Mouse (Mus musculus) stomach, embryonic 16.5 days (tissue): ENCODE data around the gene Pabpc1l. TPM values are rescaled to one million over a fixed set of nuclear protein-coding genes. Genes with fewer than 3 reads are reported as not detected.

Source experiments
- ATAC-seq: fragments of 200-750 bp; cut with Nextera tagmentation; 2 replicates; pipeline ENCODE4 v1.8.0; 2017; ENCODE audit warnings: moderate number of reproducible peaks, moderate TSS enrichment; ENCODE audit not compliant: insufficient read depth, low FRiP score
- H3K27ac ChIP-seq: fragments of 300-500 bp; sonication (generic); 2 replicates; pipeline ENCODE4 v1.5.1; 2014; ENCODE audit warnings: low read length
- H3K27me3 ChIP-seq: fragments of 300-500 bp; sonication (generic); 2 replicates; pipeline ENCODE4 v1.6.1; 2014; ENCODE audit warnings: low read length, control low read depth, mixed read lengths; ENCODE audit not compliant: control insufficient read depth, insufficient read depth
- H3K36me3 ChIP-seq: fragments of 300-500 bp; sonication (generic); 2 replicates; pipeline ENCODE4 v1.6.1; 2014; ENCODE audit warnings: low read length; ENCODE audit not compliant: control insufficient read depth, insufficient read depth
- H3K4me1 ChIP-seq: fragments of 300-500 bp; sonication (generic); 2 replicates; pipeline ENCODE4 v1.6.1; 2014; ENCODE audit warnings: low read length, control low read depth, mixed read lengths; ENCODE audit not compliant: control insufficient read depth, insufficient read depth
- H3K4me2 ChIP-seq: fragments of 300-500 bp; sonication (generic); 2 replicates; pipeline ENCODE4 v1.6.1; 2014; ENCODE audit warnings: low read depth, low read length, mixed read lengths
- H3K4me3 ChIP-seq: fragments of 300-500 bp; sonication (generic); replicated peaks from 2 replicates; pipeline ENCODE4 v1.5.1; 2014; ENCODE audit warnings: mild to moderate bottlenecking, low read length
- H3K9ac ChIP-seq: fragments of 300-500 bp; sonication (generic); 2 replicates; pipeline ENCODE4 v1.6.1; 2014; ENCODE audit warnings: low read length
- H3K9me3 ChIP-seq: fragments of 300-500 bp; sonication (generic); replicated peaks from 2 replicates; pipeline ENCODE4 v1.6.1; 2016; ENCODE audit warnings: low read length, control low read depth; ENCODE audit not compliant: control insufficient read depth
- WGBS: fragments of 180-500 bp; shearing (Covaris S2); extraction: QIAGEN DNeasy Blood & Tissue Kit; methylation state at CpG from one replicate; pipeline ENCODE4 v1.1.7; 2014; 5-methylcytosine and 5-hydroxymethylcytosine counted together
- polyA plus RNA-seq: library from polyadenylated mRNA; unstranded; fragments of >200 nt; fragmentation: Nextera tagmentation; extraction: Ambion mirVana; gene quantifications from 2 replicates; pipeline ENCODE4 v1.2.1, GENCODE M21; 2015

The Pabpc1l gene
- polyA plus RNA-seq, 1 experiment from 2014 or later, result 0.87 TPM

DNA sequence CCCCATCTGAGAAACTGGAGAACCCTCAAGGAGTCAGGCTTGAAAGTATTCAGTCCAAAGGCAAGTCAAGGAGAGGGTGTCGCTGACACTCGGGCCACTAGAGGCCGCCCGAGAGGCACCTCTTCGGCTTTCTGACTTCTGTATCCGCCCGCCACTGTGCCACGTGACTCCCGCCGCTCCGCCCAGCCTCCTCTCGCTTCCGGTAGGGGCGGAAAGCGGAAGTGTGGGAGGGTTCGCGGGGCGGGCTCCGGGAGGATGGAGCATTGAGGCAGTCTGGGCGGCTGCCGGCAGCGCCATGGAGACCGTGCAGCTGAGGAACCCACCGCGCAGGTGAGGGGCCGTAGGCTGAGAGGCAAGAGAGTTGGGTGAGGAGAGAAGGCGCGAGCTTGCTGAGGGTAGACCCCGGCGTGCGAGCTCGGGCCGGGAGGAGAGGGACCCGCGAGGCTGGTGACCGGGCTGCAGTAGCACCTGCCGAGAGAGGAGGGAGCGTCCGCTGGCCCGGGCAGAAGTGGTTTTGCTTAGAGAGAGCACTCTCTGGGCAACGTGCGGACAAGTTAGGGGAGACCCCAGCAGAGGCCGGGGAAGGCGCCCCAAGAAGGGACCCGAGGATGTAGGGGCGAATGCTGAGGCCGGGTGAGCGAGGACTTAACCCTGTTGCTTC, 48.8 kb downstream of the Pabpc1l start:
- Histone ChIP-seq H3K9ac (peak overlapping the region; percentile 87), H3K4me1 (peaks cover 19% of the 10 kb centered on the region), H3K27me3 (no peaks in the 10 kb centered on the region), H3K27ac (peak overlapping the region; percentile 60), H3K4me3 (peak overlapping the region; percentile 87), H3K4me2 (peak overlapping the region; percentile 85), H3K9me3 (no peaks in the 10 kb centered on the region), H3K36me3 (no peaks in the 10 kb centered on the region)
- under 1% methylated on average over 48 of the region's 48 CpGs for WGBS
- peak; percentile 86 for ATAC-seq

DNA sequence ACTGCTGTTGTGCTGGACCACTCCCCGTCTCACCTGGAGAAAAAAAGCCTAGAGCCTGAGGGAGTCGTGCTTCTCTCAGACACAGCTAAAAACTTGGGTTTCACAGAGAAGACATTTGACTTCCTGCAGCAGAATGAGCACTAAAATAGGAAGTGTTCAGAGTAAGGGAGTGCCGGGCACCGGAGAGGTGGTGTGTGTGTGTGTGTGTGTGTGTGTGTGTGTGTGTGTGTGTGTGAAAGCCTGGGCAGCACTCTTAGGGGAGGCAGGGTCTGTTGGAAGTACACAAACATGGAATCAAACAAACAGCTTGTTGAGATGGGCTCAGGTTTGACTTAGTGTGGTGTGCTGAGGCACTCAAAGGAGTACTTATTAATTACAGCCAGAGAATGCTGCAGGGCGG, 49.8 kb downstream of the Pabpc1l start:
- ATAC-seq, result no peak
- Histone ChIP-seq H3K27me3 (no peaks in the 10 kb centered on the region), H3K4me1 (peaks cover 10% of the 10 kb centered on the region), H3K27ac (peak overlapping the region; percentile 48; the same call in 1 of the 2 replicates), H3K9me3 (no peaks in the 10 kb centered on the region), H3K4me2 (peak overlapping the region; percentile 85), H3K9ac (peak overlapping the region; percentile 87), H3K36me3 (no peaks in the 10 kb centered on the region), H3K4me3 (peak overlapping the region; percentile 87)
- 24% methylated on average over 5 of the region's 5 CpGs for WGBS

DNA sequence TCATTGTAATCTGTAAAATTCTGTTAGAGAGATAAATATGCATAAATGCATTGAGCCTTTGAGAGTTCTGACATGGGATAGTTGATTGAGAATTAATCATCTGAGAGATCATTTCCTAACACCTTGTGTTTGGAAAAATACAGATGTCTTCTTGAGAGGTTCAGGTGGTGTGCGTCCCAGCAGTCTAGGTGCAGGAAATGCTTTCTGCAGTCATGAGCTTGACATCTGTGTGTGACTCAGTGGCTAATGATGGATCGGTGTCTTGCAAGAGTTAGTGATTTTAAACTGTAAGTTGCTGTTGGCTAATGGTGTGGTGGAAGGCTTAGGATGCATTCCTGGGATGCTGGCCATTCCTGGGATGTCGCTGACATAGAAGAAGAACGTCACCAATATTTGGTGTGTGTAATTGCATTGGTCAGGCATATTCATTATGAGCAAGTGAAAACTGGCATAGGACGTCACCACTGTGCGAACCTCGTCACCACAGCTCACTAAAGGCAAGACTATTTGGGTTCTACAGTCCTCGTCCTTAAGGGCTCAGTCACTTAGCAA, 51.7 kb downstream of the Pabpc1l start:
- no peak overlapping the region for H3K27ac ChIP-seq
- no peak for ATAC-seq

DNA sequence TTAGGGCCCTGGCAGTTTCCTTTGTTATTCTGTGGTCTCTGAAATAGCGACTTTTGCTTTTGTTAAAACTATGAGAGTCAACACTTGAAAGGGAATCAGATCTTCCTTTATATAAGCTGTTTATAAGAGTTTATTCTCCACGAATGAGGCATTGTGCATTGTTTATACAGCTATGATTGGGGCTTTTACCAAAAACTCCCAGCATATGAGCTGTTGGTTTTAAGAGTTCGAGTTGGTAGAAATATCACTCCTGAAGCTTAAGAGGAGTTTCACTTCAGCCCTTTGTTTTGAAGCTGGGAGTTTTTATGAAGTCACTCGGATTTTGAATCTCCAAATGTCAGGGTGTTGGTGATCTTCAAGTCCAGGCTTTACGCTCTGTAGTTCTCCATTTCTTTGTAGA, 52.6 kb downstream of the Pabpc1l start:
- H3K4me1 ChIP-seq, result peaks cover 10% of the 10 kb centered on the region
- no peaks in the 10 kb centered on the region for H3K9me3 ChIP-seq
- 68% methylated on average over 5 of the region's 5 CpGs for WGBS
- no peak overlapping the region for H3K4me3 ChIP-seq
- no peak overlapping the region for H3K4me2 ChIP-seq
- no peak for ATAC-seq
- no peaks in the 10 kb centered on the region for H3K36me3 ChIP-seq
- H3K9ac ChIP-seq, result no peak overlapping the region
- no peaks in the 10 kb centered on the region for H3K27me3 ChIP-seq
- H3K27ac ChIP-seq, result no peak overlapping the region

More for the DNA sequence above, 51.7 kb downstream of the Pabpc1l start:
- 85% methylated on average over 8 of the region's 8 CpGs for WGBS
- H3K4me2 ChIP-seq, result no peak overlapping the region
- no peak overlapping the region for H3K9ac ChIP-seq
- no peaks in the 10 kb centered on the region for H3K27me3 ChIP-seq
- H3K9me3 ChIP-seq, result no peaks in the 10 kb centered on the region
- H3K4me3 ChIP-seq, result no peak overlapping the region
- peaks cover 10% of the 10 kb centered on the region for H3K4me1 ChIP-seq
- H3K36me3 ChIP-seq, result no peaks in the 10 kb centered on the region

DNA sequence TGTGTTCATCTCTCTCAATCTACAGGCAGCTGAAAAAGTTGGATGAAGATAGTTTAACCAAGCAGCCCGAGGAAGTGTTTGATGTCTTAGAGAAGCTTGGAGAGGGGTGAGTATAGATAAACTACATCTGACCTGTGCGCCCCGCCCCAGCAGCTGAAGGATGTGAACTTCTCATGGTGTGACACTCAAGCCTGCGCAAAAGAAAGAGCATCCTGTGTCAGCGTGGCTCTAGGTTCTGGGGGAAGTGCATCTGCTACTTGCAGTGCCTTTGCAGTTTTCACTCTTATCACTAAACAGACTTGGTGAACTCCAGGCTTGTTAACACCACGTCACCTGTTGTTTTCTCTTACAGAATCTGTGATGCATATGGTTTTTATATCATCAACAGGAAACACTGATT, 54.2 kb downstream of the Pabpc1l start:
- no peak for ATAC-seq
- Histone ChIP-seq H3K36me3 (no peaks in the 10 kb centered on the region), H3K27me3 (no peaks in the 10 kb centered on the region), H3K4me1 (peaks cover 10% of the 10 kb centered on the region), H3K27ac (no peak overlapping the region), H3K4me3 (no peak overlapping the region), H3K4me2 (no peak overlapping the region), H3K9me3 (no peaks in the 10 kb centered on the region), H3K9ac (no peak overlapping the region)
- whole genome bisulfite sequencing, result 78% methylated on average over 6 of the region's 6 CpGs

DNA sequence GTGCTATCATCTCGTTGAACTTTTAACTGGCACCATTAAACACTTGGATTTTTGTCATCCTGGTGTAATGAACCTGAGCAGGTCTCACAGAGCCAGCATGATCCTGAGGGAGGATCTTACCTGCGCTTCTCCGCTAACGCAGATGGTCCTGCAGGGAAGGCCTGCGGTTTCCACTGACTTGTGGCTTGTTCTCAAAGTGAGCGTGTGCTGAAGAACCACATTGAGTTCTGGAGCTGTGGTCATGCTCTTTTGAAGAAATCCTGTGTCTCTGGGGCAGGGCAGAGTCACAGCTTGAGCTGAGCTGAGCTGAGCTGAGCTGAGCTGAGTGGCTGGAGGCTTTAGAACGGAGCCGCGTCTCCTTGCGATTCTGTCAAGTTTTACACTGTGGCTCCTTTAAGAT, 56.3 kb downstream of the Pabpc1l start:
- no peaks in the 10 kb centered on the region for H3K4me1 ChIP-seq
- H3K27ac ChIP-seq, result no peak overlapping the region
- 97% methylated on average over 10 of the region's 10 CpGs for WGBS
- ATAC-seq, result no peak
- no peak overlapping the region for H3K4me3 ChIP-seq
- H3K4me2 ChIP-seq, result no peak overlapping the region
- H3K36me3 ChIP-seq, result no peaks in the 10 kb centered on the region
- no peaks in the 10 kb centered on the region for H3K27me3 ChIP-seq
- H3K9ac ChIP-seq, result no peak overlapping the region
- no peaks in the 10 kb centered on the region for H3K9me3 ChIP-seq

DNA sequence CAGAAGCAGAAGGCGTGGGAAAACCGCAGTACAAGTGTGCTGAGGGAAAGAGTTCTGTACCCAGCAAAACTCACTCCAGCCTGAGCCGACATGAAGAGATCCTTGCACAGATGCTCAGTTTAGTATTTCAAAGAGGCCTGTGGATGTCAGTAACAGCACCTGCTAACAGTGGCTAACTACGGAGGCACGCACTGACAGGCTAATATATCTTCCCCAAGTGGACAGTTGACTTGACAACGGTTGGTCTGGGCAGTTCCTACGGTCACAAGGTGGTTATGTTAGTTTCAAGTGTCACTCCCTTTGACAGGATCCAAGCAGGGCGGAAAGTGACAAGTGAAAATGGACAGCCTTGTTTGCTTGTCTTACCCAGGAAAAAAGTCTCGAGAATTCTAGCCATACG, 56.9 kb downstream of the Pabpc1l start:
- no peaks in the 10 kb centered on the region for H3K9me3 ChIP-seq
- ATAC-seq, result no peak
- no peak overlapping the region for H3K4me3 ChIP-seq
- H3K4me1 ChIP-seq, result no peaks in the 10 kb centered on the region
- 81% methylated on average over 10 of the region's 10 CpGs for WGBS
- no peak overlapping the region for H3K27ac ChIP-seq
- no peaks in the 10 kb centered on the region for H3K36me3 ChIP-seq
- H3K9ac ChIP-seq, result no peak overlapping the region
- H3K4me2 ChIP-seq, result no peak overlapping the region
- H3K27me3 ChIP-seq, result no peaks in the 10 kb centered on the region

DNA sequence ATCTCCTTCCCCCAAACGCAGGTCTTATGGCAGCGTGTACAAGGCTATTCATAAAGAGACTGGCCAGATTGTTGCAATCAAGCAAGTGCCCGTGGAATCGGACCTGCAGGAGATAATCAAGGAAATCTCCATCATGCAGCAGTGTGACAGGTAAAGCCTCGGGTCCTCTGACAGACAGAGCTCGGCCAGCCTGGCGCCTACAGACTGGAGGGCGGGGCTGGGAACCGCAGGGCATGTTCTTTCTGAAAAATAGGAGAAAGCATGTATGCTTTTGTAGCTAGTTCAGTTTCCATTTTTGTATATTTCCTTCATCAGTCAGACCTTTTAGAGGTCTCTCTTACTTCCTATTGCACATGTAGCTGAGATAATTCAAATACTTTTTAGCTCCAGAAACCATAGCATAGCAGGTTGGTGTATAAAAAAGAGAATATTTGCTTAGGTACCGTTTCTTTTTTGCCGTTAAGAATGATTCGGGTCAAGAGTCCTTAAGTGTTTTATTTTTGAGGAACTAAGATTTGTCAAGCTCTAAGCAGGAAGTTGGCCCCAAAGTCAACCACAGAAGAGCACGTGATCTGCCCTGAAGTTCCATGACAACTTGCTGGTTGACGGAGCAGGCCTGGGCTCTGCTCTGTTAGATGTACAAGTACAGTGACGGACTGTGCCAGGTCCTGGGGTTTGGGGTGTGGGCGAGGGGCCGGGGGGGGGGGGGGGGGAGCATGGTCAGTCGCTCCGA, 58.5 kb downstream of the Pabpc1l start:
- ATAC-seq, result no peak
- no peaks in the 10 kb centered on the region for H3K27me3 ChIP-seq
- no peak overlapping the region for H3K4me2 ChIP-seq
- no peaks in the 10 kb centered on the region for H3K36me3 ChIP-seq
- H3K9me3 ChIP-seq, result no peaks in the 10 kb centered on the region
- no peaks in the 10 kb centered on the region for H3K4me1 ChIP-seq
- 71% methylated on average over 19 of the region's 19 CpGs for WGBS
- no peak overlapping the region for H3K9ac ChIP-seq
- no peak overlapping the region for H3K4me3 ChIP-seq
- no peak overlapping the region for H3K27ac ChIP-seq

DNA sequence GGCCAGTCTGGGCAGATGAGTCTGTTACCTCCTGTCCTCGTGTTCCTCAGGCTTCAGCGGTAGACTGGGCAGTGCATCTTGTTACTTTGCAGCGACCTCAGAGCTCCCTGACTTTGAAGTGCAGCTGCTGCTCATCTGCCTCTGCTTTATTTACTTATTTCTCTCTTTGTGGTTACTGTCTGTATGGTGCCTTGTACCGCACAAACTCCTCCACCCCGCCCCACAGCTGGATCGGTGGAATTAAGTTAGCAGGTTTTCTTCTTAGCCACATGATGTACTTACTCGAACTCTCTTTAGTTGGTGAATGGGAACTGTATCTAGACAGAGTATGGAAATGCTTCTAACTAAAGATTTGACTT, 59.1 kb downstream of the Pabpc1l start:
- no peaks in the 10 kb centered on the region for H3K4me1 ChIP-seq
- 82% methylated on average over 7 of the region's 7 CpGs for WGBS
- H3K27me3 ChIP-seq, result no peaks in the 10 kb centered on the region
- H3K4me2 ChIP-seq, result no peak overlapping the region
- H3K4me3 ChIP-seq, result no peak overlapping the region
- no peaks in the 10 kb centered on the region for H3K9me3 ChIP-seq
- no peak overlapping the region for H3K9ac ChIP-seq
- H3K36me3 ChIP-seq, result no peaks in the 10 kb centered on the region
- no peak overlapping the region for H3K27ac ChIP-seq
- ATAC-seq, result no peak
